In genomic region chr3:37723061-37723521, GRCm38 (mm10) we compare ENCODE assay signal across 8 mouse cellular contexts. TPM values are rescaled to one million over a fixed set of nuclear protein-coding genes. Genes with fewer than 3 reads are reported as not detected.
DNase-seq lines count a peak whose midpoint lies in the region; ATAC-seq and TF ChIP-seq lines count a peak whose summit lies in the region.

No protein-coding gene starts in this region.

- ATAC-seq in heart, embryonic 15.5 days (replicated peaks; ENCODE audit: insufficient number of reproducible peaks, insufficient read depth, low FRiP score, low read depth) = no peak
- ATAC-seq in embryonic facial prominence, embryonic 13.5 days (ENCODE audit: insufficient number of reproducible peaks, insufficient read depth, low FRiP score, low TSS enrichment, low read depth) = no peak

- peaks cover 2% of the 10 kb centered on the region; the same call in 1 of the 2 replicates for H3K27me3 ChIP-seq in heart, embryonic 15.5 days
- H3K27me3 ChIP-seq in embryonic facial prominence, embryonic 13.5 days = peaks cover 6% of the 10 kb centered on the region; the same call in 1 of the 2 replicates
- no peaks in the 10 kb centered on the region for H3K27me3 ChIP-seq in kidney, adult 2 months (replicated peaks; ENCODE audit: control insufficient read depth, insufficient read depth, low read length)
- H3K27me3 ChIP-seq in small intestine, adult 2 months (ENCODE audit: control insufficient read depth, insufficient read depth, low read length) = no peaks in the 10 kb centered on the region

- peak overlapping the region; percentile 83 for H3K4me2 ChIP-seq in heart, embryonic 15.5 days
- peak overlapping the region; percentile 64 for H3K4me2 ChIP-seq in embryonic facial prominence, embryonic 13.5 days

- H3K9ac ChIP-seq in heart, embryonic 15.5 days = peak overlapping the region; percentile 38
- peak overlapping the region; percentile 58 for H3K9ac ChIP-seq in embryonic facial prominence, embryonic 13.5 days

- peak overlapping the region; percentile 50 for H3K4me3 ChIP-seq in heart, embryonic 15.5 days
- H3K4me3 ChIP-seq in embryonic facial prominence, embryonic 13.5 days = peak overlapping the region; percentile 39
- peak overlapping the region; percentile 33 for H3K4me3 ChIP-seq in kidney, adult 2 months (ENCODE audit: insufficient read depth, low read depth, low read length)
- no peak overlapping the region for H3K4me3 ChIP-seq in lung, adult 2 months (replicated peaks; ENCODE audit: extremely low read depth, low read depth, low read length)
- H3K4me3 ChIP-seq in small intestine, adult 2 months (ENCODE audit: low read depth, low read length) = peak overlapping the region; percentile 64

- peaks cover 21% of the 10 kb centered on the region for H3K4me1 ChIP-seq in heart, embryonic 15.5 days (replicated peaks)
- H3K4me1 ChIP-seq in embryonic facial prominence, embryonic 13.5 days = peaks cover 27% of the 10 kb centered on the region
- H3K4me1 ChIP-seq in kidney, adult 2 months (ENCODE audit: control insufficient read depth, insufficient read depth, low read length) = peaks cover 18% of the 10 kb centered on the region
- no peaks in the 10 kb centered on the region; the same call in none of the 2 replicates for H3K4me1 ChIP-seq in lung, adult 2 months (ENCODE audit: control insufficient read depth, insufficient read depth, low read length)
- H3K4me1 ChIP-seq in small intestine, adult 2 months (ENCODE audit: control insufficient read depth, insufficient read depth, insufficient read length, low read length) = peaks cover 16% of the 10 kb centered on the region

- WGBS in heart, embryonic 15.5 days = 21% methylated on average over 11 of the region's 11 CpGs
- 2% methylated on average over 11 of the region's 11 CpGs for WGBS in embryonic facial prominence, embryonic 13.5 days
- 23% methylated on average over 11 of the region's 11 CpGs for WGBS in kidney, adult 2 months
- WGBS in lung, adult 2 months = 50% methylated on average over 11 of the region's 11 CpGs
- WGBS in small intestine, adult 2 months = 16% methylated on average over 11 of the region's 11 CpGs

- no peaks in the 10 kb centered on the region for H3K36me3 ChIP-seq in heart, embryonic 15.5 days
- H3K36me3 ChIP-seq in embryonic facial prominence, embryonic 13.5 days = no peaks in the 10 kb centered on the region
- H3K36me3 ChIP-seq in kidney, adult 2 months (ENCODE audit: control insufficient read depth, insufficient read depth, low read length) = no peaks in the 10 kb centered on the region
- no peaks in the 10 kb centered on the region for H3K36me3 ChIP-seq in small intestine, adult 2 months (ENCODE audit: control insufficient read depth, insufficient read depth, low read length)

- no peaks in the 10 kb centered on the region for H3K9me3 ChIP-seq in heart, embryonic 15.5 days (replicated peaks)
- no peaks in the 10 kb centered on the region for H3K9me3 ChIP-seq in embryonic facial prominence, embryonic 13.5 days

- no peak for TF ChIP-seq POLR2A in kidney, adult 2 months (IDR thresholded peaks at IDR 0.05; ENCODE audit: low read depth, low read length)
- peak; percentile 50; the same call in 1 of the 2 replicates for TF ChIP-seq POLR2A in lung, adult 2 months (IDR thresholded peaks at IDR 0.05; ENCODE audit: borderline replicate concordance, extremely low read depth, low read depth, low read length)
- TF ChIP-seq POLR2A in small intestine, adult 2 months (IDR thresholded peaks at IDR 0.05; ENCODE audit: low read depth, low read length) = no peak

- H3K27ac ChIP-seq in heart, embryonic 15.5 days = no peak overlapping the region
- peak overlapping the region; percentile 78 for H3K27ac ChIP-seq in embryonic facial prominence, embryonic 13.5 days
- H3K27ac ChIP-seq in kidney, adult 2 months (ENCODE audit: insufficient read depth, low read depth, low read length) = peak overlapping the region; percentile 95
- peak overlapping the region; percentile 96 for H3K27ac ChIP-seq in small intestine, adult 2 months (ENCODE audit: insufficient read depth, low read depth, low read length)

- TF ChIP-seq CTCF in kidney, adult 2 months (conservative IDR thresholded peaks at IDR 0.05; ENCODE audit: insufficient read depth, insufficient read length, low read depth, low read length) = no peak
- TF ChIP-seq CTCF in lung, adult 2 months (IDR thresholded peaks at IDR 0.05; ENCODE audit: insufficient read depth, low read length) = no peak
- TF ChIP-seq CTCF in small intestine, adult 2 months (IDR thresholded peaks at IDR 0.05; ENCODE audit: extremely low read depth, insufficient read length, insufficient replicate concordance, low read depth, low read length) = no peak

- intact Hi-C loops in gastrocnemius, postnatal 36 days (cut with DNase I) = no loop called here

- no peak for DNase-seq in heart, adult 18-20 months
- DNase-seq in kidney, adult 2 months = peak; percentile 87
- DNase-seq in lung, adult 2 months = peak; percentile 61
- no peak for DNase-seq in layer of hippocampus, postnatal 25 days (ENCODE audit: extremely low spot score in 1 of 2, low spot score in 1 of 2)
- DNase-seq in gastrocnemius, postnatal 36 days = no peak

RNA-seq across cellular contexts. Expression of gene Gm5148, which starts 1.2 kb away (rescaled TPM):
- 3.0 and 3.2 TPM in 2 replicates for polyA plus RNA-seq in heart, embryonic 15.5 days (2015; fragmentation: Nextera tagmentation; extraction: Ambion mirVana)
- not detected for total RNA-seq in heart, adult 18-20 months (2021)
- polyA plus RNA-seq in embryonic facial prominence, embryonic 13.5 days (2015; fragmentation: Nextera tagmentation; extraction: Ambion mirVana) = 6.2 and 7.5 TPM in 2 replicates
- polyA plus RNA-seq in kidney, adult 2 months (2012; rRNA removed) = 9.3 and 10.8 TPM in 2 replicates
- polyA plus RNA-seq in lung, adult 2 months (2012; rRNA removed) = 7.1 and 9.5 TPM in 2 replicates
- 0.86 and 1.7 TPM in 2 replicates for polyA plus RNA-seq in small intestine, adult 2 months (2012; rRNA removed)
- total RNA-seq in layer of hippocampus, postnatal 25 days (2021) = 1 to 10 TPM; 3.6 to 4.5 TPM
- total RNA-seq in gastrocnemius, postnatal 36 days (2021) = not detected

Comparison
In these comparisons a context has a peak if more than half of its experiments do, and no peak if none do; other contexts are left out.
1. DNase-seq: peak in kidney, adult 2 months (single experiment) and lung, adult 2 months (single experiment); none in heart, adult 18-20 months (0 of 2), layer of hippocampus, postnatal 25 days (0 of 2) and gastrocnemius, postnatal 36 days (0 of 2).